Mouse (Mus musculus) neural tube, embryonic 15.5 days (tissue): ENCODE data around the gene Il10rb. TPM values are rescaled to one million over a fixed set of nuclear protein-coding genes. Genes with fewer than 3 reads are reported as not detected.

Source experiments
- ATAC-seq: fragments of 200-750 bp; cut with Nextera tagmentation; 2 replicates; pipeline ENCODE4 v1.8.0; 2017; ENCODE audit warnings: mild to moderate bottlenecking, moderate TSS enrichment, moderate library complexity; ENCODE audit not compliant: low FRiP score
- H3K27ac ChIP-seq: fragments of 300-500 bp; sonication (generic); replicated peaks from 2 replicates; pipeline ENCODE4 v1.5.1; 2015; ENCODE audit warnings: mild to moderate bottlenecking, inconsistent platforms
- H3K27me3 ChIP-seq: fragments of 300-500 bp; sonication (generic); replicated peaks from 2 replicates; pipeline ENCODE4 v1.6.1; 2015; ENCODE audit warnings: inconsistent platforms
- H3K36me3 ChIP-seq: fragments of 300-500 bp; sonication (generic); 2 replicates; pipeline ENCODE4 v1.6.1; 2015; ENCODE audit warnings: inconsistent platforms
- H3K4me1 ChIP-seq: fragments of 300-500 bp; sonication (generic); 2 replicates; pipeline ENCODE4 v1.6.1; 2015; ENCODE audit warnings: inconsistent platforms
- H3K4me2 ChIP-seq: fragments of 300-500 bp; sonication (generic); 2 replicates; pipeline ENCODE4 v1.6.1; 2015; ENCODE audit warnings: inconsistent platforms, mild to moderate bottlenecking, moderate library complexity
- H3K4me3 ChIP-seq: fragments of 300-500 bp; sonication (generic); replicated peaks from 2 replicates; pipeline ENCODE4 v1.5.1; 2015; ENCODE audit warnings: mild to moderate bottlenecking, inconsistent platforms
- H3K9ac ChIP-seq: fragments of 300-500 bp; sonication (generic); replicated peaks from 2 replicates; pipeline ENCODE4 v1.6.1; 2015; ENCODE audit warnings: mild to moderate bottlenecking, inconsistent platforms
- H3K9me3 ChIP-seq: fragments of 300-500 bp; sonication (generic); replicated peaks from 2 replicates; pipeline ENCODE4 v1.6.1; 2016; ENCODE audit warnings: inconsistent platforms
- WGBS: fragments of 180-500 bp; shearing (Covaris S2); methylation state at CpG from one replicate; pipeline ENCODE4 v1.1.7; 2015; ENCODE audit warnings: mixed read lengths; 5-methylcytosine and 5-hydroxymethylcytosine counted together
- polyA plus RNA-seq: library from polyadenylated mRNA; unstranded; fragments of >200 nt; fragmentation: Nextera tagmentation; extraction: Ambion mirVana; gene quantifications from 2 replicates; pipeline ENCODE4 v1.2.1, GENCODE M21; 2015

Il10rb gene
- polyA plus RNA-seq, 1 experiment from 2014 or later = 14.4 TPM

DNA sequence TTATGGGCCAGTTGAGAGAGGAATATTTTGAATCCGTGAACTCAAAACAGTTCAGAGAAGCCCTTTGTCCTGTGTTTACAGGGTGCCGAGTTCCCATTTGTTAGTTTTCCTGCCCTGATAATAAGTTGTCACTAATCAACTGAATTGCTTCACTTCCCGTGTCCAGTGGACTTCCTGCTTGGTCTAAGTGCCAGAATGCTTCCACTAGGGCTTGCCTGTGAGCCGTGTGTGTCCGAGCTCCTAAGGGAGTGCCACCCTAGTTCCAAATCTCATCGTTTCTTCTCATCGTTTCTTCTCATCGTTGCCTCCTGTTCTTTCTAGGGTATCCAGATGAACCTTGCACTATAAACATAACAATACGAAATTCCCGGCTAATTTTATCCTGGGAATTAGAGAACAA lies 20.3 kb upstream of the Il10rb start:
- Histone ChIP-seq H3K27ac (no peak overlapping the region), H3K36me3 (peaks cover 23% of the 10 kb centered on the region), H3K9ac (no peak overlapping the region), H3K4me2 (no peak overlapping the region), H3K9me3 (no peaks in the 10 kb centered on the region), H3K4me1 (no peaks in the 10 kb centered on the region), H3K27me3 (no peaks in the 10 kb centered on the region), H3K4me3 (no peak overlapping the region)
- no peak for ATAC-seq
- 49% methylated on average over 10 of the region's 10 CpGs for whole genome bisulfite sequencing

- WGBS = 91% methylated on average over 10 of the region's 10 CpGs
- Histone ChIP-seq H3K9ac (no peak overlapping the region), H3K9me3 (no peaks in the 10 kb centered on the region), H3K4me2 (no peak overlapping the region), H3K27me3 (no peaks in the 10 kb centered on the region), H3K27ac (no peak overlapping the region), H3K36me3 (peaks cover 26% of the 10 kb centered on the region), H3K4me3 (no peak overlapping the region), H3K4me1 (no peaks in the 10 kb centered on the region)
- no peak for ATAC-seq
Measured at GRCm38 (mm10) chr16:91386419-91387120, 19.4 kb upstream of the Il10rb start.

DNA sequence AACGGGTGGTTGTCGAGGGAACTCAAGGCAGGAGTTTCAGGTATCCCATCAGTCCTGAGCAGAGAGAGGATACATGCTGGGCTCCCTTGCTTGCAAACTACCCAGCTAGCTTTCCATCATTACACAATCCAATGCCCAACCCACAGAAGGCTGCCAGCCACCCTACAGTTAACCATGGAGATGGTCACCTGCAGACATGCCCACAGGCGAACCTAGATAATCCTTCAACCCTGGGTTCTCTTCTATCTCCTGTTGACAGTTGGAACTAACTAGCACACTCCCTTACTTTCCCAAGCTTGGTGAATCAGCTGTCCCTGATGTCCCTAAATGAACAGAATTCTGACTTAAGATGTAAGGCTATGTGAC lies 18.9 kb upstream of the Il10rb start:
- WGBS = 82% methylated on average over 3 of the region's 3 CpGs
- peaks cover 31% of the 10 kb centered on the region for H3K36me3 ChIP-seq
- H3K9ac ChIP-seq = no peak overlapping the region
- no peak overlapping the region for H3K4me3 ChIP-seq
- H3K27ac ChIP-seq = no peak overlapping the region
- H3K9me3 ChIP-seq = no peaks in the 10 kb centered on the region
- ATAC-seq = no peak
- no peaks in the 10 kb centered on the region for H3K27me3 ChIP-seq
- no peak overlapping the region for H3K4me2 ChIP-seq
- no peaks in the 10 kb centered on the region for H3K4me1 ChIP-seq

- H3K4me2 ChIP-seq = no peak overlapping the region
- H3K36me3 ChIP-seq = peaks cover 56% of the 10 kb centered on the region
- H3K4me1 ChIP-seq = no peaks in the 10 kb centered on the region
- H3K9ac ChIP-seq = no peak overlapping the region
- 95% methylated on average over 4 of the region's 4 CpGs for WGBS
- no peaks in the 10 kb centered on the region for H3K9me3 ChIP-seq
- H3K27me3 ChIP-seq = no peaks in the 10 kb centered on the region
- ATAC-seq = no peak
- H3K27ac ChIP-seq = no peak overlapping the region
- no peak overlapping the region for H3K4me3 ChIP-seq
Measured at GRCm38 (mm10) chr16:91390100-91390499, 15.9 kb upstream of the Il10rb start.

DNA sequence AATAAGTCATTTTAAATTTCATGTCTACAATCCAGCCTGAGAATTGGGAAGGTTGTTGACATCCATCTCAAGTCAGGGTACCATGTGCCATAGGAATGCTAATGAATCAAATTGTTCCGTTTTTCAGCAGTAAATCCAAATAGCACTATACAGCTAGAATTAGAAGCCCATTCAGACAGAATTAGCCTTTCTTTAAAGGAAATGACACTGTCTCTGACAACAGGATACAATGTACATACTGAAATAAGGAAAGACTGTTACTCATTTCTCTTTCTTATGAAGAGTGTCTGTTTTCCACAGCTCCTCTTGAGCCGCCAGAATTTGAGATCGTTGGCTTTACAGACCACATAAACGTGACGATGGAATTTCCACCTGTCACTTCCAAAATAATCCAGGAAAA lies 14.5 kb upstream of the Il10rb start, which contains the start of gene Gm21970:
Gene Gm21970, plus strand, starts transcription at position 301 of the 400 bp plus-strand sequence.
- no peak for ATAC-seq
- H3K27ac ChIP-seq = no peak within 1 kb of the TSS
- no peak within 1 kb of the TSS for H3K4me3 ChIP-seq
- H3K4me1 ChIP-seq = no peaks in the 10 kb centered on the region
- no peak within 1 kb of the TSS for H3K4me2 ChIP-seq
- H3K9ac ChIP-seq = no peak within 1 kb of the TSS
- peaks cover 57% of the 10 kb centered on the region for H3K36me3 ChIP-seq
- 74% methylated on average over 5 of the region's 5 CpGs for WGBS
- H3K9me3 ChIP-seq = no peaks in the 10 kb centered on the region
- no peaks in the 10 kb centered on the region for H3K27me3 ChIP-seq

DNA sequence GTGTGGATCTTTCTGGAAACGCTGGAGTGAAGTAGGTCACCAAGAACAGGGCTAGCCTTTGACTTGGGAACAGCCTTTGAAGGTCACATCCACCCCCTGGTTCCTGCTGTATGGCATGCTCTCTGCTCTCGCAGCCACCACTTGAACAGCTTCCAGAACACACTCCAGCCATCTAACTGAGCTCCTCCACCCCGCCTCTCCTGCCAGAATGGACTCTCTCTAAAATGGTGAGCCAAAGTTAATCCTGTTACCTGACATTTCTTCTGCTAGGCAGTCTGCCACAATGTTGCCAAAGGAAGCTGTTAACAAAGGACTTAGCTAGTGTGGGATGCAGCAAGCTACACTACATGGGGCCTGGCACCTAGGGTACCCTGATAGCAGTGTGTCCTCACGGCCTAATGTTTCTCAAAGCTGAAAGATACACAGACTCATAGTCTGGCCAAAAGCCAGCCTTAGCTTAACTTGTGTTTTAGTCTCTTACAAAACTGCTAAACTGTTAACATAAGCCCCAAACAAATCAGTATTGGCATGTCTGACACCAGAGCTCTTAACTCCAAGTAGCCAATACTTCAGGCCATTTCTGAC lies 11.0 kb upstream of the Il10rb start:
- Histone ChIP-seq H3K27ac (no peak overlapping the region), H3K9ac (no peak overlapping the region), H3K4me1 (no peaks in the 10 kb centered on the region), H3K27me3 (no peaks in the 10 kb centered on the region), H3K4me3 (no peak overlapping the region), H3K36me3 (peaks cover 37% of the 10 kb centered on the region), H3K4me2 (no peak overlapping the region), H3K9me3 (no peaks in the 10 kb centered on the region)
- 89% methylated on average over 4 of the region's 4 CpGs for WGBS
- no peak for ATAC-seq

GRCm38 (mm10) chr16:91395633-91396392 lies 10.2 kb upstream of the Il10rb start:
- no peaks in the 10 kb centered on the region for H3K4me1 ChIP-seq
- H3K9me3 ChIP-seq = no peaks in the 10 kb centered on the region
- H3K27me3 ChIP-seq = no peaks in the 10 kb centered on the region
- H3K4me3 ChIP-seq = no peak overlapping the region
- ATAC-seq = no peak
- no peak overlapping the region for H3K4me2 ChIP-seq
- no peak overlapping the region for H3K27ac ChIP-seq
- no peak overlapping the region for H3K9ac ChIP-seq
- H3K36me3 ChIP-seq = peaks cover 37% of the 10 kb centered on the region
- 73% methylated on average over 8 of the region's 8 CpGs for WGBS

DNA sequence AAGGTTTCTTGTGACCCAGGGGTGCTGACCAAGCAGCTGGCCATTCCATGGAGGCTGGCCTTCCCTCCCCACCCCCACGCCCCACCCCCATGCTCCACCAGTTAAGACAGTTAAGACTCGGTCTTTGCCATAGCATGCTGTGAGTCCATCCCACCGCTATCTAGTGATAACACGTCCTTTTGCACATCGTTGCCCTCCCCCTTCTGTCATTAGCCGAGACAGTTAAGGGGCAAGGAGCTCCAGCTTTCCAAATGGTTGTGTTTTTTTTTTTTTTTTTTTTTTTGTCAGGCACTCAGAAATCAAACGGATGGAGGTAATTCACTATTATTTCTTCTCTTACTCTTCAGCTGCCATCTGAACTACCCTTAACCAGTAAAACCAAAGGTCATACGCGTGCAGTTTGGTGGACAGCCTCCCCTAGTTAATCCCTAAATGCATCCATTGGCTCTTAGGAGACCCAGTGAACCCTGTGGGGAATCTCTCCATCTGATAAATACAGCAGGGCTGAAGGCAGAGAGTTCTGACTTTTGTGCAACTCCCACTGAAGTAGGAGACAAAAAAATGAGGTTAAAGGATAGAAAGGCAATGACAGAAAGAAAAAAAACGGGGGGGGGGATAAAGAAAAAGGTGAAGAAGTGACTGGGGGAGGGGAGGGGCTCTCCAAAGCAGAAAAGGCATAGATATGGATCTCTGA lies 9.0 kb upstream of the Il10rb start:
- ATAC-seq = no peak
- WGBS = 82% methylated on average over 10 of the region's 10 CpGs

GRCm38 (mm10) chr16:91398030-91398429 lies 7.9 kb upstream of the Il10rb start:
- no peaks in the 10 kb centered on the region for H3K27me3 ChIP-seq
- peaks cover 19% of the 10 kb centered on the region for H3K36me3 ChIP-seq
- no peaks in the 10 kb centered on the region for H3K4me1 ChIP-seq
- H3K4me3 ChIP-seq = no peak overlapping the region
- no peaks in the 10 kb centered on the region for H3K9me3 ChIP-seq
- no peak overlapping the region for H3K27ac ChIP-seq
- ATAC-seq = no peak
- no peak overlapping the region for H3K9ac ChIP-seq
- 86% methylated on average over 12 of the region's 12 CpGs for WGBS
- H3K4me2 ChIP-seq = no peak overlapping the region

More for the DNA sequence above, 9.0 kb upstream of the Il10rb start:
- Histone ChIP-seq H3K4me2 (no peak overlapping the region), H3K9ac (no peak overlapping the region), H3K4me1 (no peaks in the 10 kb centered on the region), H3K27me3 (no peaks in the 10 kb centered on the region), H3K36me3 (peaks cover 29% of the 10 kb centered on the region), H3K27ac (no peak overlapping the region), H3K9me3 (no peaks in the 10 kb centered on the region), H3K4me3 (no peak overlapping the region)

- H3K9ac ChIP-seq = no peak overlapping the region
- ATAC-seq = no peak
- no peaks in the 10 kb centered on the region for H3K9me3 ChIP-seq
- no peak overlapping the region for H3K27ac ChIP-seq
- WGBS = 96% methylated on average over 7 of the region's 7 CpGs
- H3K4me2 ChIP-seq = no peak overlapping the region
- peaks cover 16% of the 10 kb centered on the region for H3K36me3 ChIP-seq
- no peak overlapping the region for H3K4me3 ChIP-seq
- H3K4me1 ChIP-seq = no peaks in the 10 kb centered on the region
- H3K27me3 ChIP-seq = no peaks in the 10 kb centered on the region
Measured at GRCm38 (mm10) chr16:91398944-91399343, 7.0 kb upstream of the Il10rb start.

- Histone ChIP-seq H3K36me3 (peaks cover 9% of the 10 kb centered on the region), H3K9me3 (no peaks in the 10 kb centered on the region), H3K4me2 (no peak overlapping the region), H3K4me3 (no peak overlapping the region), H3K4me1 (peaks cover 12% of the 10 kb centered on the region), H3K27ac (no peak overlapping the region), H3K9ac (no peak overlapping the region), H3K27me3 (no peaks in the 10 kb centered on the region)
- WGBS = 83% methylated on average over 6 of the region's 6 CpGs
- no peak for ATAC-seq
Measured at GRCm38 (mm10) chr16:91401569-91402165, 4.3 kb upstream of the Il10rb start.
